Mouse (Mus musculus): ENCODE measurements at regions not wholly inside any gene's neighbourhood (a gene's known extent, or its start where the extent isn't known, plus 50 kb on each side); places are given as distances from the start of the nearest gene placed in this dataset.

- Histone ChIP-seq H3K27ac (no peak overlapping the region), H3K9ac (no peak overlapping the region), H3K4me1 (peaks cover 2% of the 10 kb centered on the region; the same call in 1 of the 2 replicates), H3K36me3 (no peaks in the 10 kb centered on the region), H3K4me2 (no peak overlapping the region), H3K27me3 (no peaks in the 10 kb centered on the region), H3K9me3 (no peaks in the 10 kb centered on the region), H3K4me3 (no peak overlapping the region)
- ATAC-seq (ENCODE audit: insufficient number of reproducible peaks, insufficient read depth, low FRiP score, low TSS enrichment, low read depth), result no peak
- 60% methylated on average over 3 of the region's 3 CpGs for WGBS
Measured at GRCm38 (mm10) chr7:124676854-124677515, 694.3 kb downstream of the Hs3st4 start.

DNA sequence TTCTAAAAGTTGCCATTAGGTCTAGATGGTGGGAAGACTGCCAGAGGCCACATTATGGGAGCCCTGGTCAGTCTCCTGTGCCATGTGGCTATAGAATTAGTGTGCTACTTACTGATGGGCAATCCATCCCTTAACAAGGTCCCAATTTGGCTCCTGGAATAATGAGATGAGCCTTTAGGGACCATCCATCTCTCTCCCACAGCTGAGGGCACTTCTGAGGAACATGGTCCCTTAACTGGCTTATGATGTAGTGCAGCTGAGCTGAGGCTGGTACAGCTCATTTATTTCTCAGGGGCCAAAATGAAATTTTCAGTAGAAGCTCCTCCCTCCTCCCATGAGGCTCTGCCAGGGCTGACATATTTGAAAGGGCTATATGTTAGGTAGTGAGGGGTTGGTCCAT, 697.9 kb downstream of the Hs3st4 start:
- Histone ChIP-seq H3K36me3 (no peaks in the 10 kb centered on the region), H3K4me2 (no peak overlapping the region), H3K4me1 (no peaks in the 10 kb centered on the region), H3K27ac (no peak overlapping the region), H3K9ac (no peak overlapping the region), H3K9me3 (no peaks in the 10 kb centered on the region), H3K27me3 (no peaks in the 10 kb centered on the region), H3K4me3 (no peak overlapping the region)
- no peak for ATAC-seq (ENCODE audit: insufficient number of reproducible peaks, insufficient read depth, low FRiP score, low TSS enrichment, low read depth)

GRCm38 (mm10) chr7:124681212-124681611, 698.5 kb downstream of the Hs3st4 start:
- H3K4me1 ChIP-seq, result no peaks in the 10 kb centered on the region
- H3K27me3 ChIP-seq, result no peaks in the 10 kb centered on the region
- WGBS, result 86% methylated on average over 10 of the region's 10 CpGs
- H3K9ac ChIP-seq, result no peak overlapping the region
- no peaks in the 10 kb centered on the region for H3K9me3 ChIP-seq
- no peak overlapping the region for H3K27ac ChIP-seq
- no peak overlapping the region for H3K4me2 ChIP-seq
- ATAC-seq (ENCODE audit: insufficient number of reproducible peaks, insufficient read depth, low FRiP score, low TSS enrichment, low read depth), result no peak
- H3K36me3 ChIP-seq, result no peaks in the 10 kb centered on the region
- no peak overlapping the region for H3K4me3 ChIP-seq

DNA sequence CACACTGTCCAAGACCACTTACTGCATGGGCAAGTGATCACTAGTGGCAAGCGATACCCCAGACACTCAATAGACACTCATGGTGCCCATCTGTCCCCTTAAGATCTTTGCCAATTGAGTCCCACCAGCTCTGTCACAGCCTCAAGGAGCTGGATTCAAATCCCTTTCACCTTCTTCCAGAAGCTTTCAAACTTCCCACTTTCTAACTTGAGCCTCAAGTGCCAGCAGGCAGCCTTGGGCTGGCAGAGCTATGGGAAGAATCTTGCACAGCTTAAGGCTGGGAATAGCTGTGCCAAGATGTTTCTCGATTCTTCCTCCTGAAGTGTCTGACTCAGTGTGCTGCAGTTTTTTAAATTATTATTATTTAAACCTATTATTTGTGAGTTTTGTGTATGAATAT, 699.2 kb downstream of the Hs3st4 start:
- no peaks in the 10 kb centered on the region for H3K9me3 ChIP-seq
- no peaks in the 10 kb centered on the region for H3K36me3 ChIP-seq
- no peaks in the 10 kb centered on the region for H3K4me1 ChIP-seq
- H3K27me3 ChIP-seq, result no peaks in the 10 kb centered on the region
- H3K4me3 ChIP-seq, result no peak overlapping the region
- no peak overlapping the region for H3K4me2 ChIP-seq
- 87% methylated on average over 2 of the region's 2 CpGs for WGBS
- no peak overlapping the region for H3K9ac ChIP-seq
- no peak for ATAC-seq (ENCODE audit: insufficient number of reproducible peaks, insufficient read depth, low FRiP score, low TSS enrichment, low read depth)
- H3K27ac ChIP-seq, result no peak overlapping the region

DNA sequence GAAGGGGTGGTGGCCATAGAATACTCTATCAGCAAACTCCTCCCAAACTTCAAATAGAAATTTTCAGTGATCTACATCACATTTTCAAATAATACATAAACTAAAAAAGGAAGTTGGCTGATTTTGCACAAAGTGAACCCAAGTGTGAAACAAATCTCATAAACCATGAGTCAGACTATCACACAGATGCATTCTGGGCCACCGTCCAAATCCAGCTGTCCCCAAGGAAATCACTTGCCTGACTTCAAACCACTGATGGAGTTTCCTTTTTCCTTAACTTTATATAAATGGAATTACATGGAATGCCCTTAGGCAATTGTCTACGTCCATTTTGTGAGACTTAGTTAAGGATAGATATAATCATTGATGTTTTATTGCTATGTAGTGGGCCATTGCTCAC, 702.8 kb downstream of the Hs3st4 start:
- Histone ChIP-seq H3K36me3 (no peaks in the 10 kb centered on the region), H3K9me3 (no peaks in the 10 kb centered on the region), H3K27ac (no peak overlapping the region), H3K4me1 (no peaks in the 10 kb centered on the region), H3K4me2 (no peak overlapping the region), H3K9ac (no peak overlapping the region), H3K4me3 (no peak overlapping the region), H3K27me3 (no peaks in the 10 kb centered on the region)
- 49% methylated on average over 2 of the region's 2 CpGs for WGBS
- no peak for ATAC-seq (ENCODE audit: insufficient number of reproducible peaks, insufficient read depth, low FRiP score, low TSS enrichment, low read depth)

DNA sequence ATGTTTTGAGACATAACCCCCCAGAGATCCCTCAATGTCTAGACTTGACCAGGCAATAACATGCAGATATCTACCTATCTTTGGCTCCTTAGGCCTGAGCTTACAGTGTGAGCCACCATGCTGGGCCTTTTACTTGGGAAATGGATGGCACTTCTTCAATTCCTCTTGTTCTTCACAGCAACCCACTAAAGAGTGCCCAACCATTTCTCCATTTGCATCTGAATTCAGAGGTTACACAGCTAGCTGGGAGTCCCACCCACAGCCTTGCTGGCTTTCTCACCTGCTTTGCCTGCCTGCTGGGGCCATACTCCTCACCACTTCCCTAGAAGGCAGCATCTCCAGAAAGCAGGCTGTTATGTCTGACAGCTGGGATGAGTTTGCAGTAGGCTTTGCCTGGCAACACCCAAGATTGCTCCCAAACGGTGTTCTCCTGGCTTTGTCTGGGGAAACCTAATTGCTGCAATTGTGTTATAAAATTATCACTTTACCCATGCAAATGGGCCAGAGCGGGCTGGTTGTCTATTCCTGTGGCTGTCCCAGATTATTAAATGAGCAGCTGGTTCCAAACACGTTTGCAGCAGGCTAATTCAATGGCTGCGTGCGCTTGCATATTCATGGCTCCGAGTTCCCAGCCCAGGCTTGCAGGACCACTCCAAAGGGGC, 721.6 kb downstream of the Hs3st4 start:
- Histone ChIP-seq H3K27me3 (no peaks in the 10 kb centered on the region), H3K4me3 (no peak overlapping the region), H3K36me3 (no peaks in the 10 kb centered on the region), H3K27ac (no peak overlapping the region), H3K4me2 (no peak overlapping the region), H3K9me3 (no peaks in the 10 kb centered on the region), H3K4me1 (no peaks in the 10 kb centered on the region), H3K9ac (no peak overlapping the region)
- WGBS, result 64% methylated on average over 6 of the region's 6 CpGs
- ATAC-seq (ENCODE audit: insufficient number of reproducible peaks, insufficient read depth, low FRiP score, low TSS enrichment, low read depth), result no peak

GRCm38 (mm10) chr7:124707143-124707542, 724.5 kb downstream of the Hs3st4 start:
- H3K9me3 ChIP-seq, result no peaks in the 10 kb centered on the region
- 42% methylated on average over 3 of the region's 3 CpGs for WGBS
- no peaks in the 10 kb centered on the region for H3K36me3 ChIP-seq
- no peak overlapping the region for H3K4me3 ChIP-seq
- H3K4me1 ChIP-seq, result no peaks in the 10 kb centered on the region
- H3K9ac ChIP-seq, result no peak overlapping the region
- no peak overlapping the region for H3K27ac ChIP-seq
- H3K27me3 ChIP-seq, result no peaks in the 10 kb centered on the region
- no peak overlapping the region for H3K4me2 ChIP-seq
- no peak for ATAC-seq (ENCODE audit: insufficient number of reproducible peaks, insufficient read depth, low FRiP score, low TSS enrichment, low read depth)

GRCm38 (mm10) chr7:124708771-124709485, 726.3 kb downstream of the Hs3st4 start:
- 64% methylated on average over 11 of the region's 11 CpGs for WGBS

DNA sequence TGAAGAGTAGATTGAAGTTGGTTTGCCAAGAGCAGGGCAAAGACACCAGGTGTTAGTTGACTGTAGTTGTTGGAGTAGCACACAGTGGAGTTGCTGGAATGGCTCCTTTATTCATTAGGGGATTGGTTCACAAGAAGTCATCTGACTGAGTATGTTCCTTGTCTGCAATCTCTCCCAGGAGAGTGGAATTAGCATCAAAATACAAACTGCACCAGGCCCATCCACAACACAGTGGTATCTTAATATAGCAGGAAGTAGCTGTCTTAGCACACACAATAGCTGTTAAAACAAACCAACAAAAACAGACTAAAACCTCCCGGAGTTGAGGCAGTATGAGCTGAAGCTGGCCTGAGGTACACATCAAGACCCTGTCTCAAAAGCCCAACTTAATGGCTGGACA, 723.5 kb upstream of the Kdm8 start:
- no peaks in the 10 kb centered on the region for H3K27me3 ChIP-seq
- no peak overlapping the region for H3K4me2 ChIP-seq
- H3K4me3 ChIP-seq, result no peak overlapping the region
- ATAC-seq (ENCODE audit: insufficient number of reproducible peaks, insufficient read depth, low FRiP score, low TSS enrichment, low read depth), result no peak
- WGBS, result 66% methylated on average over 1 of the region's 1 CpGs
- no peaks in the 10 kb centered on the region for H3K36me3 ChIP-seq
- no peak overlapping the region for H3K9ac ChIP-seq
- no peaks in the 10 kb centered on the region for H3K4me1 ChIP-seq
- H3K27ac ChIP-seq, result no peak overlapping the region
- H3K9me3 ChIP-seq, result no peaks in the 10 kb centered on the region

More at GRCm38 (mm10) chr7:124708771-124709485, 726.3 kb downstream of the Hs3st4 start:
- Histone ChIP-seq H3K27me3 (no peaks in the 10 kb centered on the region), H3K4me1 (no peaks in the 10 kb centered on the region), H3K9me3 (no peaks in the 10 kb centered on the region), H3K36me3 (no peaks in the 10 kb centered on the region), H3K9ac (no peak overlapping the region), H3K4me2 (no peak overlapping the region), H3K4me3 (no peak overlapping the region), H3K27ac (no peak overlapping the region)
- no peak for ATAC-seq (ENCODE audit: insufficient number of reproducible peaks, insufficient read depth, low FRiP score, low TSS enrichment, low read depth)

DNA sequence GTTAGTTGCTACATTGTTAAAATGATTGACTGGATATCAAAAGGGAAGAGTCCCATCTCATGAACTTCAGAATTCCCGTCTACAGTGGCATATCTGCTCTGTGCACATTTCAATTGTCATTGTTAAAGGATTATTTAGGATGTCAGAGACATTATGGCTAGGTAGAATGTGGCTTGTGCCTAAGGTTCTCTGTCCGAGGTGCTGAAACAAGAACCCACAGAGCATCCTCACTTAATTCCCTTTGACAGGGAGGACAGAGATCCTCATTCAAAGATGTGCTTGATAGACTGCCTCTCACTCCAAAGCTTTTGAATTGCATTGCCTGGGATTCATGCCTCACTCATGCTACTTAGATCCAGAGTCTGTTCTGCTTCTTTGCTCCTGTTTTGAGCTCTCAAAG, 702.4 kb upstream of the Kdm8 start:
- ATAC-seq (ENCODE audit: insufficient number of reproducible peaks, insufficient read depth, low FRiP score, low TSS enrichment, low read depth), result no peak
- Histone ChIP-seq H3K27me3 (no peaks in the 10 kb centered on the region), H3K9ac (no peak overlapping the region), H3K27ac (no peak overlapping the region), H3K4me2 (no peak overlapping the region), H3K4me1 (no peaks in the 10 kb centered on the region), H3K9me3 (no peaks in the 10 kb centered on the region), H3K4me3 (no peak overlapping the region), H3K36me3 (no peaks in the 10 kb centered on the region)
- WGBS, result 9% methylated on average over 2 of the region's 2 CpGs

GRCm38 (mm10) chr7:124746321-124746720, 698.2 kb upstream of the Kdm8 start:
- Histone ChIP-seq H3K9me3 (no peaks in the 10 kb centered on the region), H3K9ac (no peak overlapping the region), H3K36me3 (no peaks in the 10 kb centered on the region), H3K4me1 (no peaks in the 10 kb centered on the region), H3K27me3 (no peaks in the 10 kb centered on the region), H3K4me3 (no peak overlapping the region), H3K4me2 (no peak overlapping the region), H3K27ac (no peak overlapping the region)
- no peak for ATAC-seq (ENCODE audit: insufficient number of reproducible peaks, insufficient read depth, low FRiP score, low TSS enrichment, low read depth)
- 72% methylated on average over 2 of the region's 2 CpGs for WGBS

GRCm38 (mm10) chr7:124748396-124748795, 696.1 kb upstream of the Kdm8 start:
- Histone ChIP-seq H3K9ac (no peak overlapping the region), H3K36me3 (no peaks in the 10 kb centered on the region), H3K27me3 (no peaks in the 10 kb centered on the region), H3K9me3 (no peaks in the 10 kb centered on the region), H3K4me1 (no peaks in the 10 kb centered on the region), H3K4me2 (no peak overlapping the region), H3K27ac (no peak overlapping the region), H3K4me3 (no peak overlapping the region)
- 76% methylated on average over 3 of the region's 3 CpGs for WGBS
- ATAC-seq (ENCODE audit: insufficient number of reproducible peaks, insufficient read depth, low FRiP score, low TSS enrichment, low read depth), result no peak

All from embryonic facial prominence, embryonic 13.5 days (tissue).